Mouse (Mus musculus) CD4-positive, CD25-positive, alpha-beta regulatory T cell (primary cell): ENCODE measurements around the gene Sdr16c6. TPM values are rescaled to one million over a fixed set of nuclear protein-coding genes. Genes with fewer than 3 reads are reported as not detected.

ENCODE experiments used
- polyA plus RNA-seq: library from polyadenylated mRNA; unstranded; fragments of 100-300 nt; shearing (Covaris generic); gene quantifications from one replicate; pipeline ENCODE4 v1.2.1, GENCODE M21; 2017

The Sdr16c6 gene
- polyA plus RNA-seq = not detected

GRCm38 (mm10) chr4:4077372-4077771 lies at the start of gene Sdr16c6:
Gene Sdr16c6 (minus strand): TSS chr4:4077522.

Other genes with a start within 250 kb of the Sdr16c6 start
- gene Gm11808, start 103.9 kb downstream of the Sdr16c6 start, polyA plus RNA-seq = 839 TPM